In the genomic region with DNA sequence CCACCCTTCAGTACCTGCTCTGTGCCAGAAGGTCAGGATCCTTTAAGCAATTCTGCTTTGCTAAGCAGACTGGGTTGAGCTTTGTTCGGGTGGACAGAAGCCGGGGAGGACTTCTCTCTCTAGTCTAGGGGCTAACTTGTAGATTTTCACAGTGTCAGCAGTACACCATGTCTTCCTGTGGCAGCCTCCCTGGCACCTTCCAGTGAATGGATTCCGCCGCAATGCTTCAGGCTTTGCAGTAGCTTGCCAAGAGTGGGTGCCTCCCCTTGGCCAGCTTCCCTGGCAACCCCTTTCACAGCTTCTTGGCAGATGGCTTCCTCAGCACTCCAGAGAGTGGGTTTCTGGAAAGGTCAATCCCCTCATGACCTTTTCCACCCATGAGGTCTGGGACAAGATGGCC, we compare ENCODE assay signal across 8 mouse cellular contexts. TPM values are rescaled to one million over a fixed set of nuclear protein-coding genes. Genes with fewer than 3 reads are reported as not detected.
DNase-seq lines count a peak whose midpoint lies in the region; ATAC-seq lines count a peak whose summit lies in the region.

No protein-coding gene starts in this region.

- peak; percentile 10 for DNase-seq in gastrocnemius, postnatal 14 days
- DNase-seq in gastrocnemius, postnatal 25 days, result no peak
- DNase-seq in Muller cell, postnatal 12 days (ENCODE audit: inconsistent ontology term), result peak; percentile 75
- DNase-seq in cerebellum, postnatal 14 days, result peak; percentile 81 to 82
- DNase-seq in kidney, postnatal 36 days, result peak; percentile 88 to 93
- DNase-seq in right cerebral cortex, postnatal 14 days, result peak; percentile 52
- no peak for DNase-seq in urinary bladder, postnatal 10 days (ENCODE audit: low spot score)

- no peak for ATAC-seq in erythroblast, adult 5-6 weeks (replicated peaks; ENCODE audit: low FRiP score, poor library complexity, severe bottlenecking)

- intact Hi-C loops in gastrocnemius, postnatal 14 days (cut with DNase I; ENCODE audit: low total_unique reads), result no loop called here

RNA-seq across cellular contexts. Expression of gene Slc22a16, which starts 50.5 kb away (rescaled TPM):
- total RNA-seq in gastrocnemius, postnatal 14 days (2021), result not detected
- total RNA-seq in gastrocnemius, postnatal 25 days (2021), result not detected
- not detected in 2 replicates for total RNA-seq in erythroblast, adult 5-6 weeks (2015; ENCODE audit: low replicate concordance)
- total RNA-seq in erythroblast, adult 5-6 weeks (2017; ENCODE audit: low replicate concordance), result not detected in 2 replicates

Comparison
In these comparisons a context has a peak if more than half of its experiments do, and no peak if none do; other contexts are left out.
1. DNase-seq: peak in gastrocnemius, postnatal 14 days (single experiment), Muller cell, postnatal 12 days (single experiment), cerebellum, postnatal 14 days (2 of 2), kidney, postnatal 36 days (2 of 2) and right cerebral cortex, postnatal 14 days (single experiment); none in gastrocnemius, postnatal 25 days (single experiment) and urinary bladder, postnatal 10 days (single experiment).